Mouse (Mus musculus): ENCODE results near the gene Xirp1. TPM values are rescaled to one million over a fixed set of nuclear protein-coding genes. Genes with fewer than 3 reads are reported as not detected.

Gene Xirp1
- polyA plus RNA-seq, 1 experiment, result 0.67 TPM

- H3K27ac ChIP-seq (ENCODE audit: control insufficient read depth, insufficient read depth, low read depth, low read length), result no peak overlapping the region
- H3K36me3 ChIP-seq (ENCODE audit: control insufficient read depth, insufficient read depth, low read length), result no peaks in the 10 kb centered on the region
- H3K4me1 ChIP-seq (ENCODE audit: control insufficient read depth, insufficient read depth, low read length), result no peaks in the 10 kb centered on the region; the same call in 1 of the 2 replicates
- no peaks in the 10 kb centered on the region for H3K27me3 ChIP-seq (ENCODE audit: control insufficient read depth, insufficient read depth, low read length)
- no peak for TF ChIP-seq CTCF (IDR thresholded peaks at IDR 0.05; ENCODE audit: control insufficient read depth, insufficient read depth, insufficient replicate concordance, low read depth, low read length)
- TF ChIP-seq POLR2A (IDR thresholded peaks at IDR 0.05; ENCODE audit: control insufficient read depth, low read depth, low read length), result no peak
- H3K4me3 ChIP-seq (ENCODE audit: control insufficient read depth, low read depth, low read length), result no peak overlapping the region
Observed at GRCm38 (mm10) chr9:120034375-120034774, 11.0 kb upstream of the Xirp1 start.

GRCm38 (mm10) chr9:120032710-120033109, 9.3 kb upstream of the Xirp1 start:
- H3K4me3 ChIP-seq (ENCODE audit: control insufficient read depth, low read depth, low read length), result no peak overlapping the region
- H3K27me3 ChIP-seq (ENCODE audit: control insufficient read depth, insufficient read depth, low read length), result no peaks in the 10 kb centered on the region
- H3K27ac ChIP-seq (ENCODE audit: control insufficient read depth, insufficient read depth, low read depth, low read length), result no peak overlapping the region
- TF ChIP-seq CTCF (IDR thresholded peaks at IDR 0.05; ENCODE audit: control insufficient read depth, insufficient read depth, insufficient replicate concordance, low read depth, low read length), result no peak
- no peak for TF ChIP-seq POLR2A (IDR thresholded peaks at IDR 0.05; ENCODE audit: control insufficient read depth, low read depth, low read length)
- no peaks in the 10 kb centered on the region for H3K36me3 ChIP-seq (ENCODE audit: control insufficient read depth, insufficient read depth, low read length)
- no peaks in the 10 kb centered on the region; the same call in 1 of the 2 replicates for H3K4me1 ChIP-seq (ENCODE audit: control insufficient read depth, insufficient read depth, low read length)

- Histone ChIP-seq H3K4me1 (ENCODE audit: control insufficient read depth, insufficient read depth, low read length) (no peaks in the 10 kb centered on the region; the same call in 1 of the 2 replicates), H3K4me3 (ENCODE audit: control insufficient read depth, low read depth, low read length) (no peak overlapping the region)
- TF ChIP-seq CTCF (IDR thresholded peaks at IDR 0.05; ENCODE audit: control insufficient read depth, insufficient read depth, insufficient replicate concordance, low read depth, low read length) (no peak), POLR2A (IDR thresholded peaks at IDR 0.05; ENCODE audit: control insufficient read depth, low read depth, low read length) (no peak)
Observed at GRCm38 (mm10) chr9:120030421-120030820, 7.0 kb upstream of the Xirp1 start.

GRCm38 (mm10) chr9:120029880-120030279, 6.5 kb upstream of the Xirp1 start:
- Histone ChIP-seq H3K27me3 (ENCODE audit: control insufficient read depth, insufficient read depth, low read length) (no peaks in the 10 kb centered on the region), H3K4me1 (ENCODE audit: control insufficient read depth, insufficient read depth, low read length) (no peaks in the 10 kb centered on the region; the same call in 1 of the 2 replicates), H3K36me3 (ENCODE audit: control insufficient read depth, insufficient read depth, low read length) (no peaks in the 10 kb centered on the region), H3K27ac (ENCODE audit: control insufficient read depth, insufficient read depth, low read depth, low read length) (no peak overlapping the region), H3K4me3 (ENCODE audit: control insufficient read depth, low read depth, low read length) (no peak overlapping the region)
- TF ChIP-seq CTCF (IDR thresholded peaks at IDR 0.05; ENCODE audit: control insufficient read depth, insufficient read depth, insufficient replicate concordance, low read depth, low read length) (no peak), POLR2A (IDR thresholded peaks at IDR 0.05; ENCODE audit: control insufficient read depth, low read depth, low read length) (no peak)

More at GRCm38 (mm10) chr9:120030421-120030820, 7.0 kb upstream of the Xirp1 start:
- no peaks in the 10 kb centered on the region for H3K36me3 ChIP-seq (ENCODE audit: control insufficient read depth, insufficient read depth, low read length)
- no peaks in the 10 kb centered on the region for H3K27me3 ChIP-seq (ENCODE audit: control insufficient read depth, insufficient read depth, low read length)
- no peak overlapping the region for H3K27ac ChIP-seq (ENCODE audit: control insufficient read depth, insufficient read depth, low read depth, low read length)

GRCm38 (mm10) chr9:120027401-120028151, 4.2 kb upstream of the Xirp1 start:
- TF ChIP-seq CTCF (IDR thresholded peaks at IDR 0.05; ENCODE audit: control insufficient read depth, insufficient read depth, insufficient replicate concordance, low read depth, low read length) (peak; percentile 51; the same call in 1 of the 2 replicates), POLR2A (IDR thresholded peaks at IDR 0.05; ENCODE audit: control insufficient read depth, low read depth, low read length) (no peak)
- Histone ChIP-seq H3K4me1 (ENCODE audit: control insufficient read depth, insufficient read depth, low read length) (no peaks in the 10 kb centered on the region; the same call in 1 of the 2 replicates), H3K36me3 (ENCODE audit: control insufficient read depth, insufficient read depth, low read length) (no peaks in the 10 kb centered on the region), H3K4me3 (ENCODE audit: control insufficient read depth, low read depth, low read length) (no peak overlapping the region), H3K27ac (ENCODE audit: control insufficient read depth, insufficient read depth, low read depth, low read length) (no peak overlapping the region), H3K27me3 (ENCODE audit: control insufficient read depth, insufficient read depth, low read length) (no peaks in the 10 kb centered on the region)

- Histone ChIP-seq H3K27me3 (ENCODE audit: control insufficient read depth, insufficient read depth, low read length) (no peaks in the 10 kb centered on the region), H3K4me1 (ENCODE audit: control insufficient read depth, insufficient read depth, low read length) (no peaks in the 10 kb centered on the region; the same call in none of the 2 replicates), H3K4me3 (ENCODE audit: control insufficient read depth, low read depth, low read length) (no peak overlapping the region), H3K27ac (ENCODE audit: control insufficient read depth, insufficient read depth, low read depth, low read length) (no peak overlapping the region), H3K36me3 (ENCODE audit: control insufficient read depth, insufficient read depth, low read length) (no peaks in the 10 kb centered on the region)
- no peak for TF ChIP-seq CTCF (IDR thresholded peaks at IDR 0.05; ENCODE audit: control insufficient read depth, insufficient read depth, insufficient replicate concordance, low read depth, low read length)
- TF ChIP-seq POLR2A (IDR thresholded peaks at IDR 0.05; ENCODE audit: control insufficient read depth, low read depth, low read length), result no peak
Observed at GRCm38 (mm10) chr9:120024625-120025024, 1.2 kb upstream of the Xirp1 start.

- Histone ChIP-seq H3K27me3 (ENCODE audit: control insufficient read depth, insufficient read depth, low read length) (no peaks in the 10 kb centered on the region), H3K36me3 (ENCODE audit: control insufficient read depth, insufficient read depth, low read length) (no peaks in the 10 kb centered on the region), H3K27ac (ENCODE audit: control insufficient read depth, insufficient read depth, low read depth, low read length) (no peak overlapping the region), H3K4me3 (ENCODE audit: control insufficient read depth, low read depth, low read length) (no peak overlapping the region), H3K4me1 (ENCODE audit: control insufficient read depth, insufficient read depth, low read length) (no peaks in the 10 kb centered on the region; the same call in none of the 2 replicates)
- TF ChIP-seq CTCF (IDR thresholded peaks at IDR 0.05; ENCODE audit: control insufficient read depth, insufficient read depth, insufficient replicate concordance, low read depth, low read length) (no peak), POLR2A (IDR thresholded peaks at IDR 0.05; ENCODE audit: control insufficient read depth, low read depth, low read length) (no peak)
Observed at GRCm38 (mm10) chr9:120024171-120024570, 773 bp upstream of the Xirp1 start.

Data from testis, adult 2 months (tissue).